Mouse (Mus musculus) liver, embryonic 13.5 days (tissue): ENCODE results near the gene Cacna1c. TPM values are rescaled to one million over a fixed set of nuclear protein-coding genes. Genes with fewer than 3 reads are reported as not detected.

Source experiments
- ATAC-seq: fragments of 200-750 bp; cut with Nextera tagmentation; 2 replicates; pipeline ENCODE4 v1.8.0; 2017; ENCODE audit warnings: low read depth, mild to moderate bottlenecking, moderate number of reproducible peaks, moderate library complexity
- DNase-seq: peaks from one replicate; pipeline ENCODE4 v3.0.0; 2022
- H3K27ac ChIP-seq: fragments of 300-500 bp; sonication (generic); 2 replicates; pipeline ENCODE4 v1.5.1; 2015; ENCODE audit warnings: moderate library complexity, mild to moderate bottlenecking, inconsistent platforms
- H3K27me3 ChIP-seq: fragments of 300-500 bp; sonication (generic); 2 replicates; pipeline ENCODE4 v1.6.1; 2015; ENCODE audit warnings: mild to moderate bottlenecking, inconsistent platforms
- H3K36me3 ChIP-seq: fragments of 300-500 bp; sonication (generic); 2 replicates; pipeline ENCODE4 v1.6.1; 2015; ENCODE audit warnings: mild to moderate bottlenecking, inconsistent platforms
- H3K4me1 ChIP-seq: fragments of 300-500 bp; sonication (generic); replicated peaks from 2 replicates; pipeline ENCODE4 v1.6.1; 2015; ENCODE audit warnings: inconsistent platforms
- H3K4me2 ChIP-seq: fragments of 300-500 bp; sonication (generic); 2 replicates; pipeline ENCODE4 v1.6.1; 2015; ENCODE audit warnings: inconsistent platforms, mild to moderate bottlenecking, moderate library complexity
- H3K4me3 ChIP-seq: fragments of 300-500 bp; sonication (generic); replicated peaks from 2 replicates; pipeline ENCODE4 v1.5.1; 2015; ENCODE audit warnings: mild to moderate bottlenecking, inconsistent platforms
- H3K9ac ChIP-seq: fragments of 300-500 bp; sonication (generic); 2 replicates; pipeline ENCODE4 v1.6.1; 2015; ENCODE audit warnings: mild to moderate bottlenecking, inconsistent platforms
- H3K9me3 ChIP-seq: fragments of 300-500 bp; sonication (generic); replicated peaks from 2 replicates; pipeline ENCODE4 v1.6.1; 2016; ENCODE audit warnings: inconsistent platforms
- WGBS: fragments of 180-500 bp; shearing (Covaris S2); methylation state at CpG from one replicate; pipeline ENCODE4 v1.1.7; 2015; ENCODE audit not compliant: insufficient replicate concordance; 5-methylcytosine and 5-hydroxymethylcytosine counted together
- polyA plus RNA-seq: library from polyadenylated mRNA; unstranded; fragments of >200 nt; fragmentation: Nextera tagmentation; extraction: Ambion mirVana; gene quantifications from 2 replicates; pipeline ENCODE4 v1.2.1, GENCODE M21; 2015

The Cacna1c gene
- polyA plus RNA-seq, 1 experiment from 2014 or later, result 0.25 TPM

DNA sequence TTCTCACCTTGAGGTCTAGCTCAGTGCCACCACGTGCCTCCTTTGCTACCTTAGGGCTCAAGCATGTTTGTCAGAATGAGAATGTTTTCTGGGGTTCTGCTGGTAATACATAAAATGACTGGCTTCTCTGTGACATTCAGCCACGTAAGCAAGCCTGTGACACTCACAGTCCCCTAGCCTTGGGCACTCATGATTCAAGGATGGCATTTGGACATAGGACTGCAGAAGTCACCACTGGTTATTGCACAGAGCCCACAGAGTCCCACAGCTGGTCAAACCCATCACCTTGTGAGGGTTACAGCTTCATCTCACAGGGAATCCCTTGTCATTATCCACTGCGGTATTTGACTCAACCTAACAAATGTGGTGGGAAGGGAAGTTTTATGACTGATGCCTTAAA, 408.3 kb downstream of the Cacna1c start:
- Histone ChIP-seq H3K27ac (no peak overlapping the region), H3K9ac (no peak overlapping the region), H3K4me3 (no peak overlapping the region), H3K9me3 (no peaks in the 10 kb centered on the region), H3K36me3 (no peaks in the 10 kb centered on the region), H3K27me3 (no peaks in the 10 kb centered on the region), H3K4me1 (no peaks in the 10 kb centered on the region), H3K4me2 (no peak overlapping the region)
- no peak for DNase-seq
- no peak for ATAC-seq
- 61% methylated on average over 3 of the region's 3 CpGs for WGBS

DNA sequence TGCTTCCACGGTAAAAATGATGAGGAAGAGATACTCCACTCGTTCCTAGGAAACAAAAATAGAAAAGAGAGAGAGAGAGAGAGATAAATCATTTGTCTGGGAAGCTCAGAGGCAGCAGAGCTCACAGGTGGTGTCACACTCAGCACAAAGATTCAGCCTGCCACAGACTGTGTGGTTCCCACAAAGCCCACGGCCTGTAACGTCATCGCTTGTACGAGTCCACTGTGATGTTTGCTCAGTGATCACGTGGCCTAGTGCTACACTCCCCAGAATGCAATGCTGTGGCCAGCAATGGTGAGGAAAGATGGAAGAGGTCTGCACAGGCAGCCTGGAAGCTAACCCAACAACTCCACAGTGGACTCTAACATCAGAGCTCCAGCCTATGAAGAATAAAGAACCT, 415.9 kb downstream of the Cacna1c start:
- no peaks in the 10 kb centered on the region for H3K36me3 ChIP-seq
- no peak overlapping the region for H3K9ac ChIP-seq
- H3K9me3 ChIP-seq, result no peaks in the 10 kb centered on the region
- DNase-seq, result no peak
- H3K4me2 ChIP-seq, result no peak overlapping the region
- H3K4me3 ChIP-seq, result no peak overlapping the region
- 79% methylated on average over 7 of the region's 7 CpGs for WGBS
- no peak overlapping the region for H3K27ac ChIP-seq
- ATAC-seq, result no peak
- peaks cover 36% of the 10 kb centered on the region for H3K4me1 ChIP-seq
- H3K27me3 ChIP-seq, result no peaks in the 10 kb centered on the region

DNA sequence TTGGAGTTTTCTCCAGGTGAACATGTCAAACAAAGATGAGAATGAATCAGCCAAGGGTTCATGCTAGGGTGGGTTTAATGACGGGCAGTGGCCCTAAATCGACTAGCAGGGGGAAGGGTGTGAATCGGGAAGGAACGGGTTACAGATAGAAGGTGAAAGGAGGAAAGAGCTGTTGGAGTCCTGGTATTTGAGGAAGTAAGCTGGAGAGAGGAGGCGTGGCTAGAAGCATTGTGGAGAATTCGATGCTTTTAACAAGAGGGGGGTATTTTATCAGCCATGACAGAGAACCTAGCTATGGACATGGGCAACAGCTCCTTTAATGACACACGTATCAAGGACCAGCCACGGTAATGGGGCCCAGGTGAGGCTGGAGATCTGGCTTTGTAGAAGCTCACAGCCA, 417.0 kb downstream of the Cacna1c start:
- DNase-seq (no peak), ATAC-seq (no peak)
- no peaks in the 10 kb centered on the region for H3K27me3 ChIP-seq
- no peak overlapping the region for H3K4me3 ChIP-seq
- no peak overlapping the region for H3K27ac ChIP-seq
- no peak overlapping the region for H3K9ac ChIP-seq
- peaks cover 36% of the 10 kb centered on the region for H3K4me1 ChIP-seq
- WGBS, result 36% methylated on average over 8 of the region's 8 CpGs
- H3K4me2 ChIP-seq, result no peak overlapping the region
- no peaks in the 10 kb centered on the region for H3K36me3 ChIP-seq
- no peaks in the 10 kb centered on the region for H3K9me3 ChIP-seq

DNA sequence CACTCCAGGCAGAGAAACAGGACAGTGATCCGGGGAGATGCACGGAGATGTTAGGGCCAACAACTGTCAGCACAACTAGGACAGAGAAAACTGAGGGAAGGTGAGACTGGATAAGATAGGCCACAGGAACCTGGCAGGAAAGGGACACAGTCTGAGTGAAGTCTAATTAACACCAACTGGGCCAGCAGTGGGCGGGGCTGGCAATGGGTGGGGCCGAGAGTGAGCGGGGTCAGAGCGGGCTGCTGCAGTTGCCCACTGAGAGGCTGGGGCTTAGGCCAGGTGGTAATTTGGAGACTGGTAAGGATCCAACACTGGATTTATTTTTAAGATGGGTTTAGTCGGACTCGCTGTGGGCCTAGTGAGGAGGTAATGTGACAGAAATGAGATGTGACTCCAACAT, 418.8 kb downstream of the Cacna1c start:
- H3K4me2 ChIP-seq, result no peak overlapping the region
- DNase-seq (peak; percentile 29), ATAC-seq (peak; percentile 62)
- H3K4me3 ChIP-seq, result no peak overlapping the region
- H3K36me3 ChIP-seq, result no peaks in the 10 kb centered on the region
- H3K27me3 ChIP-seq, result no peaks in the 10 kb centered on the region
- H3K9me3 ChIP-seq, result no peaks in the 10 kb centered on the region
- H3K27ac ChIP-seq, result no peak overlapping the region
- peaks cover 38% of the 10 kb centered on the region for H3K4me1 ChIP-seq
- H3K9ac ChIP-seq, result no peak overlapping the region
- 50% methylated on average over 8 of the region's 8 CpGs for WGBS

DNA sequence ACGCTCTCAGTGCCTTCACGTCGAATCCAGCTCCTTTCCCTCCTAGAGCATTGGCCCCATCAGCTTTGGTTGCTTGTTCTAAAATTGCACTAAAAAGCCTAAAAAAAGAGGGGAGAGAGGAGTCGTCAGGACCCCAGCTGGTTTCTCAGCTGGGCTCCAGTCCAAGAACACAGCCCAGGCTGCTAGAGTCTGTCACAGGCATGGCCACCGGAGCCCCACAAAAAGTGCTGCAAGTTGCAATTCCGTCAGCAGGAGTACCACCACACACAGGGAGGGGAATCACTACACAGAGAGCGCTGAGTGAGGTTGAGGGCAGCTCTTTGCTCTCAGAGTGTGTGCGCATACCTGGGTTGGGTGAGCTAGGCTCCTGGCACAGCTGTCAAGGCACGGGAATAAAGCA, 419.8 kb downstream of the Cacna1c start:
- WGBS, result 81% methylated on average over 9 of the region's 9 CpGs

DNA sequence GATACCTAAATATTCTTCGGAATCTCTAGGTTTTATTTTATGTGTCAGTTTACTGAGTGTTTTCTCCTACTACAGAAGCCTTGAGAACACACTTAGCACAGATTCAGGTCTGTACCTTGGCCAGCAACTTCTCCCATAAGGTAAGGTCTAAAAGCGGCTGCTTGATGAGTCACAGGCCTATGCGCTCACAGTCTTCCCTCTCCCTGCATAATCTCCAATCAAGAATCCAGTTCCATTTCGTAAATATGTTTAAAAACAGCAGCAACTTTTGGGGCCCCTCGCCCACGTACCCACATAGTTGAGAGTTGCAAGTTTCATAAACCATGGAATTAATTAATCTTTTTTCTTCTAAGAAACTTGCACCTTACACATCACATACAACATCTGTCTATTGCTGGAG, 423.6 kb downstream of the Cacna1c start:
- Histone ChIP-seq H3K27me3 (no peaks in the 10 kb centered on the region), H3K9ac (no peak overlapping the region), H3K4me2 (no peak overlapping the region), H3K9me3 (no peaks in the 10 kb centered on the region), H3K36me3 (no peaks in the 10 kb centered on the region), H3K4me3 (no peak overlapping the region), H3K27ac (no peak overlapping the region; the same call in 1 of the 2 replicates), H3K4me1 (peaks cover 53% of the 10 kb centered on the region)
- ATAC-seq (no peak), DNase-seq (no peak)
- 78% methylated on average over 6 of the region's 6 CpGs for WGBS

More for the DNA sequence above, 419.8 kb downstream of the Cacna1c start:
- H3K4me3 ChIP-seq, result no peak overlapping the region
- H3K27me3 ChIP-seq, result no peaks in the 10 kb centered on the region
- no peaks in the 10 kb centered on the region for H3K36me3 ChIP-seq
- no peak overlapping the region for H3K9ac ChIP-seq
- peaks cover 48% of the 10 kb centered on the region for H3K4me1 ChIP-seq
- H3K27ac ChIP-seq, result no peak overlapping the region
- H3K4me2 ChIP-seq, result no peak overlapping the region
- ATAC-seq (no peak), DNase-seq (no peak)
- no peaks in the 10 kb centered on the region for H3K9me3 ChIP-seq

DNA sequence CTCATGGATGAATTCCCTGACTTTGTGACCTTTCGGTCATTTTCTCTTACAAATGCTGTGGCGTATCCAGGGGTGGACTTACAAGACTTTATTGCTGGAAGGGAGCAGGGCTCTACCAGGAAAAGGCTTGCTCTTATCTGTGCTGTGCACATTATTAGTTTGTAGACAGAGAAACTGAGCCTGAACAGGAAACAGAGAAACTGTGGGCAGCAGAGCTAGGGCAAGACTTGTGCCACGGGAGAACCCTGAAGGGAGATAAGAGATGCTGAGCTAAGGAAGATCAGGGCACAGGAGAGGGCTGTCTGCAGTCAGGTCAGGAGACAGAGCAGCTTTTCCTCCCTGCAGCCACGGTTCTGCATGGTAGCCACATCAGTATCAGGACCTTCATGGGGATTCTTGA, 425.1 kb downstream of the Cacna1c start:
- WGBS, result 11% methylated on average over 4 of the region's 4 CpGs
- Histone ChIP-seq H3K4me3 (no peak overlapping the region), H3K27ac (peak overlapping the region; percentile 89), H3K4me2 (peak overlapping the region; percentile 53), H3K9ac (peak overlapping the region; percentile 58), H3K4me1 (peaks cover 45% of the 10 kb centered on the region), H3K36me3 (no peaks in the 10 kb centered on the region), H3K27me3 (no peaks in the 10 kb centered on the region), H3K9me3 (no peaks in the 10 kb centered on the region)
- DNase-seq (peak; percentile 60), ATAC-seq (peak; percentile 94)

DNA sequence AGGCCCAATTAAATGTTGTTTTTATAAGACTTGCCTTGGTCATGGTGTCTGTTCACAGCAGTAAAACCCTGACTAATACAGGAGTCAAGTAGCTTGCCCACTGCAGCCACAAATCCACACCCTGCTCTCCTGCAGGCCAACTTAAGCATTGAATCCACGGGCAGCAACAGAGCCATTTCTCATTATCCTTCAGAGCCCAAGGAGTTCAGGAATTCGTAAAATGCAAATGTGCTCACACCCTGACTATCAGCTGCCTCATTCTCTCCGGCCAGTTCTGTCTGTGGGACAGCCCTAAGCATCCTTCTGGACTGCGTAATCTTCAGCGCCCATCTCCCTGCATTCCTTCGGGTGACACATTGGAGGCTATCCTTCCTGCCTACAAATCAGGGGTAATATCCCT, 425.8 kb downstream of the Cacna1c start:
- DNase-seq (no peak), ATAC-seq (no peak)
- H3K36me3 ChIP-seq, result no peaks in the 10 kb centered on the region
- H3K27me3 ChIP-seq, result no peaks in the 10 kb centered on the region
- peak overlapping the region; percentile 89 for H3K27ac ChIP-seq
- 64% methylated on average over 6 of the region's 6 CpGs for WGBS
- no peaks in the 10 kb centered on the region for H3K9me3 ChIP-seq
- H3K4me1 ChIP-seq, result peaks cover 39% of the 10 kb centered on the region
- H3K4me3 ChIP-seq, result no peak overlapping the region
- H3K4me2 ChIP-seq, result peak overlapping the region; percentile 53
- 0 out of 2 replicates have a peak overlapping the region, but pooled peaks have one; percentile 58 for H3K9ac ChIP-seq

DNA sequence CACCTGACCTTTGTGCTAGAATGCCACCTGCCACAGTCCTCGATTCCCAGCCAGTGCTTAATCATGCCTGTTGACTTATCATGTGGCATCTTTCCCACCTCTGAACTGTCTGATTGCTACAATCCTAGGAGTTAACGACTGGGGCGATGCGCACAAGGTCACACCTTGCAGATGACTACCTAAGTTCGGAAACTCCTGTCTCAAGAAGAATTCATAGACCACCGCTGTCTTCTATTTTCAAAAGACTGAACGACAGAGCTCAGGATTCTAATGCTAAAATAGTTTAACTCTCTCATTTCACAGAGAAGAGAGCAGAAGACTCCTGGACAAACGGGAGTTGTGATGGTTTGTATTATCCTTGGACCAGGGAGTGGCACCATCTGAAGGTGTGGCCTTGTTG, 426.4 kb downstream of the Cacna1c start:
- Histone ChIP-seq H3K4me1 (peaks cover 39% of the 10 kb centered on the region), H3K4me3 (no peak overlapping the region), H3K9me3 (no peaks in the 10 kb centered on the region), H3K27ac (peak overlapping the region; percentile 21; the same call in 1 of the 2 replicates), H3K36me3 (no peaks in the 10 kb centered on the region), H3K27me3 (no peaks in the 10 kb centered on the region), H3K9ac (no peak overlapping the region), H3K4me2 (peak overlapping the region; percentile 53; the same call in 1 of the 2 replicates)
- ATAC-seq (no peak), DNase-seq (no peak)
- WGBS, result 83% methylated on average over 8 of the region's 8 CpGs

DNA sequence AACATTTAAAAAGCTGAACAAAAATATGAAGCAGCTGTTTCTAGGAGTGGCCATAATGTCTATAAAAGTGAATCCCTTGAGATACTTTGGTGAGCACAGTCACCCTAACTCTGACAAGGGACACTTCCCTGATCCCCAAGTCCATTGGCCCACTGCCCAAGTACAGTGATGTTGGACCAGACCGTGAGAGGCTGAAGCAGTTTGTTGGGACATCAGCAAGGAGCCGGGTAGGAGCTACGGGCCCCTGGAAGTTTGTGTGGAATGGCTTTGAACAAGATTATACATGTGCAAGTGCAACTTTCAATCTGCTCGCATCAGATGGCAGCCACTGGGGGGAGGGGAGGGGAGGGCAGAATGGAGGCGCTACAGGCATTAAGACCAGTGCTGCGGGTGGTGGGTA, 428.5 kb downstream of the Cacna1c start:
- Histone ChIP-seq H3K4me1 (peaks cover 39% of the 10 kb centered on the region), H3K9ac (no peak overlapping the region), H3K36me3 (no peaks in the 10 kb centered on the region), H3K4me3 (no peak overlapping the region), H3K4me2 (no peak overlapping the region), H3K27ac (no peak overlapping the region), H3K9me3 (no peaks in the 10 kb centered on the region), H3K27me3 (no peaks in the 10 kb centered on the region)
- DNase-seq, result no peak
- ATAC-seq, result no peak
- WGBS, result 76% methylated on average over 6 of the region's 6 CpGs

DNA sequence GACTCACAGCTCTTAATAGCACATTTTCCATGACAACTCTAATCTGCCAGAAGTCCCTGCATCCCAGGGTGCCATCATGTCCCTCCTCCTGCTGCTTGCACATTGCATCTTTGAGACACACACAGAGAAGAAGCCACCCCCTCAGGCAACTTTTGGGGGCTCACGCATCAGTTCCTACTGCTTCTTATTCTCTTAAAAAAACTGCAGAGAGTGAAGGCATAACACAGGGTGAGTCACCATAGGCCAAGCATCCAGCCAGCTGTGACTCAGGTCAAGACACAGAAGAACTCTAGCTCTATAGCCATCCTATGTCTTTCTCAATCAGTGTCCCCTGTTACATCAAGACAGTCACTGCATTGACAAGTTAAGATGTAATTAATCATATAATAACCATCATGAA, 431.0 kb downstream of the Cacna1c start:
- no peaks in the 10 kb centered on the region for H3K27me3 ChIP-seq
- H3K27ac ChIP-seq, result no peak overlapping the region
- H3K4me2 ChIP-seq, result no peak overlapping the region
- no peak overlapping the region for H3K4me3 ChIP-seq
- H3K4me1 ChIP-seq, result peaks cover 26% of the 10 kb centered on the region
- WGBS, result 69% methylated on average over 1 of the region's 1 CpGs
- H3K9me3 ChIP-seq, result no peaks in the 10 kb centered on the region
- no peak overlapping the region for H3K9ac ChIP-seq
- DNase-seq (no peak), ATAC-seq (no peak)
- H3K36me3 ChIP-seq, result no peaks in the 10 kb centered on the region

DNA sequence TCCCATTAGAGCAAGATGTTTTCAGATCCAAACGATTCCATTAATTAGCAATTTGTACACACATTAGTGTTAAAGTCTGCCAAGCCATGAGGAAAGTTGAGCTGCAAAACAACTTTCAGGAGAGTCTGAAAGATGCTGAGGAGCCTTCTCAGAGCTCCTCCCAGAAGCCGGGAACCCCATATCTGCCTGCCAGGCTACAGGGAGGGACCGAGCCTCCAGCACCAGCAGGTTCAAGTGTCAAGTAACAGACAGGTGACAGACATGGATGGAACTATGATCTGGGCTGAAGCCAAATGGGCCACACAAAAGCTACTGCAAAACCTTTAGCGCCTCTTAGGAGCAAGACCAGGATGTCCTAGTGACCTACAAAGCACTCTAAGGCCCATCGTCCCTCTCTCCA, 437.2 kb downstream of the Cacna1c start:
- ATAC-seq (peak; percentile 77), DNase-seq (peak; percentile 58)
- peak overlapping the region; percentile 69 for H3K9ac ChIP-seq
- peak overlapping the region; percentile 39 for H3K4me3 ChIP-seq
- no peaks in the 10 kb centered on the region for H3K27me3 ChIP-seq
- peaks cover 57% of the 10 kb centered on the region for H3K4me1 ChIP-seq
- no peaks in the 10 kb centered on the region for H3K36me3 ChIP-seq
- 38% methylated on average over 5 of the region's 5 CpGs for WGBS
- no peaks in the 10 kb centered on the region for H3K9me3 ChIP-seq
- H3K4me2 ChIP-seq, result peak overlapping the region; percentile 67
- H3K27ac ChIP-seq, result peak overlapping the region; percentile 97
